Mouse (Mus musculus) hindbrain, embryonic 13.5 days (tissue): ENCODE data around the gene Dnajb14. TPM values are rescaled to one million over a fixed set of nuclear protein-coding genes. Genes with fewer than 3 reads are reported as not detected.

ENCODE experiments used
- ATAC-seq: fragments of 200-750 bp; cut with Nextera tagmentation; 2 replicates; pipeline ENCODE4 v1.8.0; 2017; ENCODE audit warnings: moderate TSS enrichment; ENCODE audit not compliant: low FRiP score
- H3K27ac ChIP-seq: fragments of 300-500 bp; sonication (generic); 2 replicates; pipeline ENCODE4 v1.5.1; 2015; ENCODE audit warnings: inconsistent platforms, mild to moderate bottlenecking, moderate library complexity
- H3K27me3 ChIP-seq: fragments of 300-500 bp; sonication (generic); 2 replicates; pipeline ENCODE4 v1.6.1; 2015; ENCODE audit warnings: mild to moderate bottlenecking, inconsistent platforms
- H3K36me3 ChIP-seq: fragments of 300-500 bp; sonication (generic); 2 replicates; pipeline ENCODE4 v1.6.1; 2015; ENCODE audit warnings: mild to moderate bottlenecking, inconsistent platforms
- H3K4me1 ChIP-seq: fragments of 300-500 bp; sonication (generic); replicated peaks from 2 replicates; pipeline ENCODE4 v1.6.1; 2015; ENCODE audit warnings: inconsistent platforms
- H3K4me2 ChIP-seq: fragments of 300-500 bp; sonication (generic); 2 replicates; pipeline ENCODE4 v1.6.1; 2015; ENCODE audit warnings: inconsistent platforms, mild to moderate bottlenecking, moderate library complexity
- H3K4me3 ChIP-seq: fragments of 300-500 bp; sonication (generic); 2 replicates; pipeline ENCODE4 v1.5.1; 2015; ENCODE audit warnings: mild to moderate bottlenecking, inconsistent platforms
- H3K9ac ChIP-seq: fragments of 300-500 bp; sonication (generic); 2 replicates; pipeline ENCODE4 v1.6.1; 2015; ENCODE audit warnings: mild to moderate bottlenecking, inconsistent platforms
- H3K9me3 ChIP-seq: fragments of 300-500 bp; sonication (generic); 2 replicates; pipeline ENCODE4 v1.6.1; 2016; ENCODE audit warnings: inconsistent platforms
- WGBS: fragments of 180-500 bp; shearing (Covaris S2); methylation state at CpG from one replicate; pipeline ENCODE4 v1.1.7; 2015; 5-methylcytosine and 5-hydroxymethylcytosine counted together
- polyA plus RNA-seq: library from polyadenylated mRNA; unstranded; fragments of >200 nt; fragmentation: Nextera tagmentation; extraction: Ambion mirVana; gene quantifications from 2 replicates; pipeline ENCODE4 v1.2.1, GENCODE M21; 2015

Gene Dnajb14
- polyA plus RNA-seq, 1 experiment from 2014 or later, result 11.9 TPM

- ATAC-seq, result peak; percentile 64
- Histone ChIP-seq H3K4me1 (peaks cover 30% of the 10 kb centered on the region), H3K4me3 (peak overlapping the region; percentile 83), H3K9ac (peak overlapping the region; percentile 92), H3K9me3 (no peaks in the 10 kb centered on the region), H3K36me3 (no peaks in the 10 kb centered on the region), H3K27ac (peak overlapping the region; percentile 98), H3K27me3 (no peaks in the 10 kb centered on the region), H3K4me2 (peak overlapping the region; percentile 57)
- under 1% methylated on average over 61 of the region's 74 CpGs for WGBS
These were observed 2.2 kb upstream of the Dnajb14 start for GRCm38 (mm10) chr3:137864988-137865982.

GRCm38 (mm10) chr3:137867133-137867436 lies 390 bp upstream of the Dnajb14 start:
- Histone ChIP-seq H3K9ac (peak overlapping the region; percentile 98), H3K27ac (peak overlapping the region; percentile 99), H3K4me1 (peaks cover 30% of the 10 kb centered on the region), H3K4me2 (peak overlapping the region; percentile 79), H3K27me3 (no peaks in the 10 kb centered on the region), H3K4me3 (peak overlapping the region; percentile 92), H3K36me3 (no peaks in the 10 kb centered on the region), H3K9me3 (no peaks in the 10 kb centered on the region)
- ATAC-seq, result no peak
- 3% methylated on average over 2 of the region's 2 CpGs for WGBS

GRCm38 (mm10) chr3:137868094-137868913 lies 829 bp downstream of the Dnajb14 start:
- H3K27me3 ChIP-seq, result no peaks in the 10 kb centered on the region
- no peaks in the 10 kb centered on the region for H3K9me3 ChIP-seq
- H3K27ac ChIP-seq, result peak overlapping the region; percentile 99
- WGBS, result 5% methylated on average over 26 of the region's 26 CpGs
- no peaks in the 10 kb centered on the region for H3K36me3 ChIP-seq
- H3K9ac ChIP-seq, result peak overlapping the region; percentile 98
- peaks cover 28% of the 10 kb centered on the region for H3K4me1 ChIP-seq
- peak overlapping the region; percentile 79 for H3K4me2 ChIP-seq
- peak; percentile 0; the same call in 1 of the 2 replicates for ATAC-seq
- peak overlapping the region; percentile 92 for H3K4me3 ChIP-seq

- H3K4me2 ChIP-seq, result peak overlapping the region; percentile 10; the same call in 1 of the 2 replicates
- no peak overlapping the region for H3K27ac ChIP-seq
- H3K36me3 ChIP-seq, result no peaks in the 10 kb centered on the region
- no peaks in the 10 kb centered on the region for H3K27me3 ChIP-seq
- H3K4me3 ChIP-seq, result no peak overlapping the region
- WGBS, result 82% methylated on average over 9 of the region's 9 CpGs
- H3K4me1 ChIP-seq, result peaks cover 24% of the 10 kb centered on the region
- H3K9me3 ChIP-seq, result no peaks in the 10 kb centered on the region
- 0 out of 2 replicates have a peak overlapping the region, but pooled peaks have one; percentile 29 for H3K9ac ChIP-seq
- ATAC-seq, result no peak
These were observed 1.9 kb downstream of the Dnajb14 start for GRCm38 (mm10) chr3:137869395-137869794.

GRCm38 (mm10) chr3:137879313-137879712 lies 11.8 kb downstream of the Dnajb14 start:
- Histone ChIP-seq H3K9me3 (no peaks in the 10 kb centered on the region), H3K27me3 (no peaks in the 10 kb centered on the region), H3K4me3 (no peak overlapping the region), H3K4me2 (no peak overlapping the region), H3K36me3 (peaks cover 11% of the 10 kb centered on the region; the same call in 1 of the 2 replicates), H3K4me1 (no peaks in the 10 kb centered on the region), H3K27ac (no peak overlapping the region), H3K9ac (no peak overlapping the region)
- WGBS, result 83% methylated on average over 3 of the region's 3 CpGs
- no peak for ATAC-seq

GRCm38 (mm10) chr3:137880109-137880748 lies 12.8 kb downstream of the Dnajb14 start:
- Histone ChIP-seq H3K36me3 (peaks cover 11% of the 10 kb centered on the region; the same call in 1 of the 2 replicates), H3K27me3 (no peaks in the 10 kb centered on the region), H3K27ac (no peak overlapping the region), H3K4me1 (no peaks in the 10 kb centered on the region), H3K9ac (no peak overlapping the region), H3K4me2 (no peak overlapping the region), H3K9me3 (no peaks in the 10 kb centered on the region), H3K4me3 (no peak overlapping the region)
- ATAC-seq, result no peak
- 85% methylated on average over 4 of the region's 4 CpGs for WGBS

GRCm38 (mm10) chr3:137881093-137881492 lies 13.6 kb downstream of the Dnajb14 start:
- Histone ChIP-seq H3K9ac (no peak overlapping the region), H3K4me1 (no peaks in the 10 kb centered on the region), H3K4me2 (no peak overlapping the region), H3K36me3 (peaks cover 11% of the 10 kb centered on the region; the same call in 1 of the 2 replicates), H3K4me3 (no peak overlapping the region), H3K27ac (no peak overlapping the region), H3K9me3 (no peaks in the 10 kb centered on the region), H3K27me3 (no peaks in the 10 kb centered on the region)
- no peak for ATAC-seq
- 93% methylated on average over 5 of the region's 5 CpGs for WGBS

GRCm38 (mm10) chr3:137887961-137888360 lies 20.5 kb downstream of the Dnajb14 start:
- H3K4me1 ChIP-seq, result no peaks in the 10 kb centered on the region
- peaks cover 25% of the 10 kb centered on the region for H3K36me3 ChIP-seq
- H3K27ac ChIP-seq, result no peak overlapping the region
- ATAC-seq, result no peak
- H3K9ac ChIP-seq, result no peak overlapping the region
- no peak overlapping the region for H3K4me2 ChIP-seq
- no peak overlapping the region for H3K4me3 ChIP-seq
- H3K9me3 ChIP-seq, result no peaks in the 10 kb centered on the region
- H3K27me3 ChIP-seq, result no peaks in the 10 kb centered on the region
- 68% methylated on average over 7 of the region's 7 CpGs for WGBS

- ATAC-seq, result no peak
- Histone ChIP-seq H3K27ac (no peak overlapping the region), H3K36me3 (peaks cover 43% of the 10 kb centered on the region), H3K4me1 (no peaks in the 10 kb centered on the region), H3K27me3 (no peaks in the 10 kb centered on the region), H3K9ac (no peak overlapping the region), H3K4me2 (no peak overlapping the region), H3K4me3 (no peak overlapping the region), H3K9me3 (no peaks in the 10 kb centered on the region)
- 83% methylated on average over 3 of the region's 3 CpGs for WGBS
These were observed 23.6 kb downstream of the Dnajb14 start for GRCm38 (mm10) chr3:137891089-137891488.

- ATAC-seq, result no peak
- 93% methylated on average over 4 of the region's 4 CpGs for WGBS
- no peak overlapping the region for H3K4me3 ChIP-seq
These were observed 24.6 kb downstream of the Dnajb14 start for GRCm38 (mm10) chr3:137892118-137892517.

GRCm38 (mm10) chr3:137893789-137894188 lies 26.3 kb downstream of the Dnajb14 start:
- no peak overlapping the region for H3K4me3 ChIP-seq
- 89% methylated on average over 4 of the region's 4 CpGs for WGBS
- H3K4me1 ChIP-seq, result no peaks in the 10 kb centered on the region
- no peaks in the 10 kb centered on the region for H3K9me3 ChIP-seq
- H3K9ac ChIP-seq, result no peak overlapping the region
- peaks cover 54% of the 10 kb centered on the region for H3K36me3 ChIP-seq
- no peak overlapping the region for H3K4me2 ChIP-seq
- ATAC-seq, result no peak
- no peak overlapping the region for H3K27ac ChIP-seq
- no peaks in the 10 kb centered on the region for H3K27me3 ChIP-seq

More at GRCm38 (mm10) chr3:137892118-137892517, 24.6 kb downstream of the Dnajb14 start:
- no peak overlapping the region for H3K27ac ChIP-seq
- H3K27me3 ChIP-seq, result no peaks in the 10 kb centered on the region
- H3K4me1 ChIP-seq, result no peaks in the 10 kb centered on the region
- no peak overlapping the region for H3K9ac ChIP-seq
- no peaks in the 10 kb centered on the region for H3K9me3 ChIP-seq
- no peak overlapping the region for H3K4me2 ChIP-seq
- H3K36me3 ChIP-seq, result peaks cover 45% of the 10 kb centered on the region

- no peaks in the 10 kb centered on the region for H3K27me3 ChIP-seq
- no peaks in the 10 kb centered on the region for H3K9me3 ChIP-seq
- WGBS, result 87% methylated on average over 3 of the region's 3 CpGs
- no peak for ATAC-seq
- H3K9ac ChIP-seq, result no peak overlapping the region
- peaks cover 41% of the 10 kb centered on the region for H3K36me3 ChIP-seq
- no peak overlapping the region for H3K4me3 ChIP-seq
- H3K4me2 ChIP-seq, result no peak overlapping the region
- no peak overlapping the region for H3K27ac ChIP-seq
- no peaks in the 10 kb centered on the region for H3K4me1 ChIP-seq
These were observed 27.7 kb downstream of the Dnajb14 start for GRCm38 (mm10) chr3:137895196-137895595.
